Comparison of ENCODE assay signal across 29 mouse cellular contexts in the genomic region with DNA sequence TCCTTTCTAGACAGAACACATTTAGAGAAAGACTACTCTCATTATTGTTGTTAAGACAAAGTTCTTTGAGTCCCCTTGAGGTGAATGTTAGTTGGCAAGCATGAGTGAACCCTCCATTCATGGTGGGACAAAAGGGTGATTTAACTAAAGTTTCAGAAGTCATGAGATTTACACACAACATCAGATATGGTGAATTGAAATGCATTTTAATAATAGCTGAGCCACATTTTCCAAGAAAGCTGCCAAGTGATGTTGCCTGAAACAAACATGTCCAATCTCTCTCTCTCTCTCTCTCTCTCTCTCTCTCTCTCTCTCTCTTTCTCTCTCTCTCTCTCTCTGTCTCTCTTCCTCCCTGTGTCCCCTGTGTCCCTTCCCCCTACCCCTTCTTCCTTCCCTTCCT.
DNase-seq lines count a peak whose midpoint lies in the region; ATAC-seq and TF ChIP-seq lines count a peak whose summit lies in the region.
"Had no signal": no experiment of that assay in that cellular context is flagged by ENCODE, and none has a peak within 500 bp of the region (broad histone marks: within the 10 kb centered on the region; RNA-seq: fewer than 3 reads in every experiment).

No protein-coding gene starts in this region.

- no peak for TF ChIP-seq CTCF in gastrocnemius, adult 2 months (IDR thresholded peaks at IDR 0.05)
- TF ChIP-seq CTCF in intestine, postnatal 0 days (IDR thresholded peaks at IDR 0.05; ENCODE audit: low read depth) = no peak

- no peaks in the 10 kb centered on the region for H3K36me3 ChIP-seq in forebrain, embryonic 13.5 days (ENCODE audit: poor library complexity, severe bottlenecking)
- H3K36me3 ChIP-seq in intestine, postnatal 0 days (ENCODE audit: control insufficient read depth, insufficient read depth) = no peaks in the 10 kb centered on the region
- H3K36me3 ChIP-seq: embryonic facial prominence, embryonic 12.5 days; embryonic facial prominence, embryonic 15.5 days; forebrain, embryonic 10.5 days; forebrain, embryonic 12.5 days; forebrain, embryonic 15.5 days; G1E had no signal

- peak overlapping the region; percentile 24; the same call in 1 of the 2 replicates for H3K27ac ChIP-seq in gastrocnemius, adult 2 months
- no peak overlapping the region for H3K27ac ChIP-seq in forebrain, embryonic 13.5 days
- no peak overlapping the region for H3K27ac ChIP-seq in intestine, postnatal 0 days (ENCODE audit: low read depth, low read length)
- H3K27ac ChIP-seq: embryonic facial prominence, embryonic 12.5 days; embryonic facial prominence, embryonic 15.5 days; forebrain, embryonic 10.5 days; forebrain, embryonic 12.5 days; forebrain, embryonic 15.5 days had no signal

- H3K27me3 ChIP-seq in forebrain, embryonic 13.5 days = no peaks in the 10 kb centered on the region
- H3K27me3 ChIP-seq in intestine, postnatal 0 days (replicated peaks; ENCODE audit: control insufficient read depth, insufficient read depth, low read length) = no peaks in the 10 kb centered on the region
- H3K27me3 ChIP-seq: CH12.LX; embryonic facial prominence, embryonic 12.5 days; embryonic facial prominence, embryonic 15.5 days; forebrain, embryonic 12.5 days; forebrain, embryonic 15.5 days; Patski had no signal

- no peaks in the 10 kb centered on the region for H3K4me1 ChIP-seq in forebrain, embryonic 13.5 days
- H3K4me1 ChIP-seq in intestine, postnatal 0 days (replicated peaks; ENCODE audit: control insufficient read depth, insufficient read depth, low read length) = no peaks in the 10 kb centered on the region; the same call in 1 of the 2 replicates

- H3K9me3 ChIP-seq in forebrain, embryonic 13.5 days (replicated peaks) = no peaks in the 10 kb centered on the region
- H3K9me3 ChIP-seq in intestine, postnatal 0 days (ENCODE audit: control insufficient read depth) = no peaks in the 10 kb centered on the region
- H3K9me3 ChIP-seq: embryonic facial prominence, embryonic 12.5 days; embryonic facial prominence, embryonic 15.5 days; forebrain, embryonic 10.5 days; forebrain, embryonic 12.5 days; forebrain, embryonic 15.5 days; G1E had no signal

- no peak overlapping the region for H3K9ac ChIP-seq in forebrain, embryonic 13.5 days
- H3K9ac ChIP-seq in intestine, postnatal 0 days (ENCODE audit: low read depth, low read length) = no peak overlapping the region
- H3K9ac ChIP-seq: embryonic facial prominence, embryonic 12.5 days; embryonic facial prominence, embryonic 15.5 days; forebrain, embryonic 12.5 days; forebrain, embryonic 15.5 days; forebrain, postnatal 0 days had no signal

- DNase-seq in gastrocnemius, adult 2 months = no peak
- DNase-seq in gastrocnemius, adult 8-10 months (ENCODE audit: low spot score in 2 of 2) = no peak
- DNase-seq in lung, postnatal 10 days = peak; percentile 26
- no peak for DNase-seq in lung, postnatal 4 days
- peak; percentile 53 for DNase-seq in Muller cell, postnatal 12 days (ENCODE audit: inconsistent ontology term)
- DNase-seq: adrenal gland, adult 8-10 months; adrenal gland, postnatal 14 days; B cell, adult 2 months; cerebellum, adult 11 months; cerebellum, adult 18-20 months; cerebellum, adult 8-10 months; cerebellum, adult 9-11 months; cerebellum, postnatal 14 days; cerebellum, postnatal 36 days; embryo, embryonic 11 days; forebrain, postnatal 0 days had no signal

- ATAC-seq in forebrain, embryonic 13.5 days = no peak
- ATAC-seq in intestine, postnatal 0 days = no peak
- ATAC-seq: activated CD4-positive, CD25-positive, alpha-beta regulatory T cell, adult 4 months; CD4-positive, CD25-positive, alpha-beta regulatory T cell, adult 4 months; forebrain, embryonic 15.5 days; forebrain, postnatal 0 days; Patski had no signal

- no peak overlapping the region for H3K4me2 ChIP-seq in forebrain, embryonic 13.5 days
- H3K4me2 ChIP-seq in intestine, postnatal 0 days (replicated peaks; ENCODE audit: low read depth) = no peak overlapping the region
- H3K4me2 ChIP-seq: embryonic facial prominence, embryonic 12.5 days; embryonic facial prominence, embryonic 15.5 days; forebrain, embryonic 12.5 days; forebrain, embryonic 15.5 days had no signal

- no peak overlapping the region for H3K4me3 ChIP-seq in gastrocnemius, adult 2 months
- H3K4me3 ChIP-seq in forebrain, embryonic 13.5 days = no peak overlapping the region
- H3K4me3 ChIP-seq in intestine, postnatal 0 days (ENCODE audit: low read depth, low read length) = no peak overlapping the region
- H3K4me3 ChIP-seq: embryonic facial prominence, embryonic 12.5 days; embryonic facial prominence, embryonic 15.5 days; erythroblast, embryonic 14.5 days; forebrain, embryonic 10.5 days; forebrain, embryonic 12.5 days; forebrain, embryonic 15.5 days had no signal

- intact Hi-C loops in gastrocnemius, adult 2 months (cut with DNase I) = no loop called here

Comparison
In these comparisons a context has a peak if more than half of its experiments do, and no peak if none do; other contexts are left out.
1. DNase-seq: peak in lung, postnatal 10 days (single experiment) and Muller cell, postnatal 12 days (single experiment); none in gastrocnemius, adult 2 months (single experiment), gastrocnemius, adult 8-10 months (0 of 2) and lung, postnatal 4 days (0 of 2).